Mouse (Mus musculus) spleen, adult 2 months (tissue): Measurements from ENCODE around the gene Myh14. TPM values are rescaled to one million over a fixed set of nuclear protein-coding genes. Genes with fewer than 3 reads are reported as not detected.

Experiments used
- DNase-seq, 2 experiments: peaks; one replicate each; pipeline versions ENCODE4 v3.0.0 to v3.0.0-alpha.2; 2012 to 2021; ENCODE audit warnings: low spot score in 2 of 2, low read depth in 1 of 2
- H3K27ac ChIP-seq: fragments of 200-500 bp; 2 replicates; pipeline ENCODE4 v1.5.1; 2012; ENCODE audit warnings: low read length, inconsistent platforms; ENCODE audit not compliant: insufficient read depth
- H3K27me3 ChIP-seq: fragments of 200-500 bp; 2 replicates; pipeline ENCODE4 v1.6.1; 2012; ENCODE audit warnings: mild to moderate bottlenecking, moderate library complexity, low read length, inconsistent platforms; ENCODE audit not compliant: control insufficient read depth, insufficient read depth
- H3K36me3 ChIP-seq: fragments of 200-500 bp; 2 replicates; pipeline ENCODE4 v1.6.1; 2012; ENCODE audit warnings: mild to moderate bottlenecking, low read length, inconsistent platforms; ENCODE audit not compliant: control insufficient read depth, insufficient read depth
- H3K4me1 ChIP-seq: fragments of 200-500 bp; 2 replicates; pipeline ENCODE4 v1.6.1; 2011; ENCODE audit warnings: inconsistent platforms; ENCODE audit not compliant: control insufficient read depth, insufficient read depth, insufficient read length
- H3K4me3 ChIP-seq: fragments of 200-500 bp; 2 replicates; pipeline ENCODE4 v1.5.1; 2011; ENCODE audit warnings: mild to moderate bottlenecking, inconsistent platforms; ENCODE audit not compliant: insufficient read depth, insufficient read length; ENCODE audit errors: extremely low read depth
- CTCF ChIP-seq: fragments of 200-500 bp; IDR thresholded peaks from 2 replicates; pipeline ENCODE4 v1.5.1; 2011; ENCODE audit warnings: mild to moderate bottlenecking, inconsistent platforms; ENCODE audit not compliant: insufficient read depth, insufficient read length, insufficient replicate concordance; ENCODE audit errors: extremely low read depth
- POLR2A ChIP-seq: fragments of 200-500 bp; IDR thresholded peaks from 2 replicates; pipeline ENCODE4 v1.6.1; 2011; ENCODE audit warnings: low read depth, low read length, inconsistent platforms
- WGBS: fragments of 180-500 bp; shearing (Covaris S2); methylation state at CpG from one replicate; pipeline ENCODE4 v1.1.7; 2018; 5-methylcytosine and 5-hydroxymethylcytosine counted together
- polyA plus RNA-seq: library from polyadenylated mRNA; depleted of rRNA; stranded (reverse); fragments of >200 nt; gene quantifications from 2 replicates; pipeline ENCODE4 v1.2.3, GENCODE M21; 2012

Gene Myh14
- polyA plus RNA-seq, 1 experiment = 0.63 TPM

DNA sequence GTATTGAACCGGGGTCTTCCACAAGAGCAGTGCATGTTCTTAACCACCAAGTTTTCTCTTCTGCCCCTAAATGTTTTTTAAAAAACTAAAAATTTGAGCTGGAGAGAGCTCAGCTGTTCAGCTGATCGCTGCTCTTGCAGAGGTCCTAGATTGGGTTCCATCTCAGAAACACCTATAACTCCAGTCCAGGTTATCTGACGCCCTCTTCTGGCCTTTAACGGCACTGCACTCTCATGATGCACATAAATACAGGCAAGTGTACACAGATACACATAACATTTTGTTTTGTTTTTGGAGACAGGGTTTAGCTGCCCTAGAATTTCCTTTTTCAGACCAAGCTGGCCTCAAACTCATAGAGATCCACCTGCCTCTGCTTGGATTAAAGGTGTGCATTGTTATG lies 3.9 kb upstream of the Myh14 start:
- no peaks in the 10 kb centered on the region for H3K36me3 ChIP-seq
- no peak overlapping the region for H3K4me3 ChIP-seq
- 74% methylated on average over 4 of the region's 4 CpGs for WGBS
- TF ChIP-seq CTCF (no peak), POLR2A (no peak)
- no peak overlapping the region for H3K27ac ChIP-seq
- no peak for DNase-seq
- H3K27me3 ChIP-seq = peaks cover 8% of the 10 kb centered on the region
- H3K4me1 ChIP-seq = no peaks in the 10 kb centered on the region

DNA sequence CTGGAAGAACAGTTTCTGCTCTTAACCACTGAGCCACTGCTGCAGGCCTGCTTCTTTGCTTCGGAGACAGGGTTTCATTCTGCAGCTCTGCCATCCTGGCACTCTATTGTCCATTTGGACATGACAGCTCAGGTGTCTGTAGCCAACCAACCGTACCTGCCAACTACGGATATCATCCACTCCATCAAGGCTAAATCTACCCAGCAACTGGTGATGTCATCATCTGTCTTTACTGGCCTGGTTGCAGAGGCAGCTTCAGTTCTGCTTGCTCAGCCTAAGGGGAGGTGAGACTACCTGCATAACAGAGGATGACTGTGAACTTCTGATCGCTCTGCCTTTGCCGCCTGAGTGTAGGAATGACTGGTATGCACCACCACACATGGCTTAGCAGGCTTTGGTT lies 1.6 kb upstream of the Myh14 start:
- no peak for TF ChIP-seq POLR2A
- no peak for TF ChIP-seq CTCF
- H3K36me3 ChIP-seq = no peaks in the 10 kb centered on the region
- no peak overlapping the region for H3K27ac ChIP-seq
- DNase-seq = no peak
- peaks cover 8% of the 10 kb centered on the region for H3K27me3 ChIP-seq
- H3K4me3 ChIP-seq = no peak overlapping the region
- no peaks in the 10 kb centered on the region for H3K4me1 ChIP-seq
- WGBS = 82% methylated on average over 5 of the region's 5 CpGs

DNA sequence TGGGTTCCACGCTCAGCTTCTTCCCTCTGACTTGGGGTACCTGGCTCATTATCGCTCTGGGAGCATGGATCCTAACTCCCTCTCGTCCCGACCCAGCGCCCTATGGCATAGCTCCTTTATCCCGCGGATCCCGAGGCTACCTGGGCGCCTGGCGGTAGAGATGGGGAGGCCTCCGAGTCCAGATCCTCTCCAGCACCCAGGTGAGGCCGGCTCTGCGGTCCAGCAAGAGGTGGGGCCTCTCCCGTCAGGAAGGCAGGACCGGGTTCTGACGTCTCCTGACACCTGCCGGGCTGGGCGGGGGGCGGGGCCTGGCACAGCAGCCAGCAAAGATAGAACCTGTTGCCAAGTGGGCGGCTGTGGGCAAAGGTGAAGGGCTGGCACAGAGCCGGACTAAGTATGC lies 1.5 kb downstream of the Myh14 start:
- DNase-seq = no peak
- WGBS = 27% methylated on average over 21 of the region's 21 CpGs
- H3K4me1 ChIP-seq = no peaks in the 10 kb centered on the region
- H3K36me3 ChIP-seq = no peaks in the 10 kb centered on the region
- no peak overlapping the region for H3K4me3 ChIP-seq
- no peak overlapping the region for H3K27ac ChIP-seq
- H3K27me3 ChIP-seq = peaks cover 8% of the 10 kb centered on the region
- no peak for TF ChIP-seq CTCF
- TF ChIP-seq POLR2A = no peak

DNA sequence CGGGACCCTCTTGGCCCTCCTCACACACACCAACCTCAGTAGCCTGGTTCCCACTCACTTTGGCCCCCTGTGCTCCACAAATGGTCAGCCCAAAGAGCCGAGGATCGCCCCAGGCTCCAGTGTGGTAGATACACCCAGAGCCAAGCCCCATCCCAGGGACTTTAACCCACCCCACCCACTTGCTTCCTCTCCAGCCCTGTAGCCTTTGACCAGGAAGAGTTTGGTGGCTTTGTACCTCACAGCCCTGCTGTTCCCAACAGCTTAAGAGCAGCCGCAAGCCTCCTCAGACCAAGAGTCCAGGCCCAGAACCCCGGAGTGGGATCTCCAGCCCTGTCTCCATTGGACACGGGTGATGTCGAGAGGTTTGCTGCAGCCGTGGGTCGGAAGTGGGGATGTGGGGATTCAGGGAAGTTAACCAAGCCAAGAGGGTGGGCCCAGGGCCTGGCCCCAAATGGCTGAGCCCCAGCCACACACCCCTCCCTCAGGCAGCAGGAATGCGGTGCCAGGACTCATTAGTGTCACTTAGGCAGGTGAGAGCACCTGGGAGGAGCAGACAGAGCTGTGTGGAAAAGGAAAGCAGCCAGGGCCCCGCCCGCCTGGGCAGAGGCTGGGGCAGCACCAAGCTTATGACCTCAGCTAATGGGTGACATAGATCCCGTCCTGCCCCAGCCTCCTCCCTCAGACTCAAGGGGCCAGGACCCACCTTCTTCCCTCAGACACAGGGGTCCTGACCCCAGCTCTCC lies 2.5 kb downstream of the Myh14 start:
- H3K27me3 ChIP-seq = peaks cover 8% of the 10 kb centered on the region
- TF ChIP-seq POLR2A (no peak), CTCF (no peak)
- 66% methylated on average over 13 of the region's 13 CpGs for WGBS
- no peak overlapping the region for H3K4me3 ChIP-seq
- H3K4me1 ChIP-seq = no peaks in the 10 kb centered on the region
- DNase-seq = no peak
- no peaks in the 10 kb centered on the region for H3K36me3 ChIP-seq
- no peak overlapping the region for H3K27ac ChIP-seq

DNA sequence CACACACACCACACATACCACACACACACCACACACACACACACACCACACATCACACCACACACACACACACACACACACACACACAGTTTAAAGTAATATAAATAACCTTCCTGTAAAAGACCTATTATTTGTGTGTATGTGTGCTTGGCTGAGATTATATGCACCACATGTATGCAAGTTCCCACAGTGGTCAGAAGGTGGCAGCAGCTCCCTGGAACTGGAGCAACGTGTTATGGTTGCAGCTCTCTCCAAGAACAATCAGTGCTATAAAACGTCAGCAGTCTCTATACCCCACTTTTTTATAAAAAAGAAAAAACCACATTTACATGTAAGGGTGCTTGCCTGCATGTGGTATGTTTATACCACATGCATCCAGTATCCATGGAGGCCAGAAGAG lies 4.2 kb downstream of the Myh14 start:
- TF ChIP-seq POLR2A (no peak), CTCF (no peak)
- Histone ChIP-seq H3K27ac (no peak overlapping the region), H3K4me1 (no peaks in the 10 kb centered on the region), H3K27me3 (peaks cover 8% of the 10 kb centered on the region), H3K4me3 (no peak overlapping the region), H3K36me3 (no peaks in the 10 kb centered on the region)
- 76% methylated on average over 2 of the region's 2 CpGs for WGBS
- no peak for DNase-seq

DNA sequence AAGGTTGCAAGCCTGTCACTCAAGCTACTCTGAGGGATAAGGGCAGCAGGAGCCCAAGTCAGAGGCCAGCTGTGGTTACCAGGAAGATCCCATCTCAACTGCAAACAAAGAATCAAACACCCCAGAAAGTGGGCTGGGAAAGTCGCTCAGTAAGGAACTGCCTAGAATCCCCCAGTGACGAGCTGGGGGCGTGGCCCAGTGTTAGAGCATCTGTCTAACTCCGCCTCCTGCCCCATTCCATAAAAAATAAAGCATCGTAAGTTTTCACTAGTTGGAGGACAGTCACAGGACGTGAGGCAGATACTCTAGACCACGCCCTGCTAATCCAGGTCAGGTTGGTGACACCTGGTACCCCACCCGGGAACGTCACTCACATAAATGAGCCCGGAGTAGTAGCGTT lies 5.9 kb downstream of the Myh14 start:
- TF ChIP-seq POLR2A (no peak), CTCF (no peak)
- DNase-seq = no peak
- H3K27ac ChIP-seq = no peak overlapping the region
- H3K27me3 ChIP-seq = no peaks in the 10 kb centered on the region
- WGBS = 56% methylated on average over 11 of the region's 11 CpGs
- H3K4me3 ChIP-seq = no peak overlapping the region
- H3K36me3 ChIP-seq = no peaks in the 10 kb centered on the region
- H3K4me1 ChIP-seq = no peaks in the 10 kb centered on the region

DNA sequence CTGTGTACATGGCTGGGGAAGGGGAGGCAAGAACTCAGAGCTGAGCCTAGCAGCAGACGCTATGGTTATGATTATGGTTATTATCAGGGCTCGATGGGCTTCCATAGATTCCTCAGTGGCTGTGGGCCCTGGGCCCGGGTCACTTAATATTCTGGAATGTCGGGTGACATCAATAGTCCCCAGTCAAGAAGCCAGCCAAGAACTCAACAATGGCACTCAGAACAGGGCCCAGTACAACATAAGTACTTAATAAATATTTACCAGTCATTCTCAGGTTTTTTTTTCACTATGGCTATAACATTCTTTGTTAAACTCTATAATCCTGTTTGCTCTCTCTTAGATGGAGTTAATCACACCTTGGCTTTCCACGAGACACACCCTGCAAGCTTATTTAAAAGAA lies 7.1 kb downstream of the Myh14 start:
- DNase-seq = no peak
- H3K4me1 ChIP-seq = no peaks in the 10 kb centered on the region
- no peak overlapping the region for H3K4me3 ChIP-seq
- no peaks in the 10 kb centered on the region for H3K27me3 ChIP-seq
- H3K27ac ChIP-seq = no peak overlapping the region
- no peak for TF ChIP-seq CTCF
- TF ChIP-seq POLR2A = no peak
- no peaks in the 10 kb centered on the region for H3K36me3 ChIP-seq
- WGBS = 86% methylated on average over 5 of the region's 5 CpGs
